Mouse (Mus musculus): Measurements from ENCODE around the gene Ophn1. TPM values are rescaled to one million over a fixed set of nuclear protein-coding genes. Genes with fewer than 3 reads are reported as not detected.

Ophn1 gene
- total and polyA plus RNA-seq, 3 experiments = not detected

DNA sequence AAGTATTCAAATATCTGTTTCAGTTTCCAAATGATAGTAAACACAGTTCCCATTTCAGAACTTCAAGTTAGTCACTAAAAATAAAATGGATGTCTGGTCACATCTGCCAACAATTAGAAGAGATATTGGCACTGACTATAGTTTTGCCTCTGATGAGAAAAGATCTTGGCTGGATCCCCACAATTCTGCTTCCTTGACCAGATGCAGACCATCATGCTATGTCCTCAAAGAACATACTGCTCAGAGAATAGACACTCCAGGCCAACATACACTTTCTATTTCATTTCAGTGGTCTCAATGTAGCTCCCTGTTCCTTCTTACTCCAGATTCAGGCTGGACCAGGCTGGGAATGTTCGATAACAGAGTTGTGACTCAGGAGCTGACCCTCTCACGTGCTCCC lies 375.5 kb downstream of the Ophn1 start:
- Histone ChIP-seq H3K27me3 (ENCODE audit: control insufficient read depth in 1 of 2, insufficient read depth in 2 of 2, low read length in 2 of 2) (no peaks in the 10 kb centered on the region), H3K9me3 (replicated peaks; ENCODE audit: insufficient read depth, low read length) (no peaks in the 10 kb centered on the region), H3K4me1 (ENCODE audit: control insufficient read depth in 1 of 2, insufficient read depth in 2 of 2, low read length in 2 of 2) (no peaks in the 10 kb centered on the region), H3K9ac (ENCODE audit: control insufficient read depth, low read depth, low read length, poor library complexity, severe bottlenecking) (no peak overlapping the region), H3K36me3 (ENCODE audit: control insufficient read depth in 1 of 2, insufficient read depth in 2 of 2, low read length in 2 of 2) (no peaks in the 10 kb centered on the region), H3K79me2 (ENCODE audit: control insufficient read depth, insufficient read depth, low read length, poor library complexity) (no peaks in the 10 kb centered on the region), H3K4me3 (ENCODE audit: control insufficient read depth in 1 of 2, insufficient read depth in 1 of 2, low read depth in 2 of 2, low read length in 2 of 2) (no peak overlapping the region), H3K27ac (ENCODE audit: control insufficient read depth, low read depth, low read length) (no peak overlapping the region)
- no peak for DNase-seq (ENCODE audit: low read depth, low spot score)
- TF ChIP-seq SIN3A (IDR thresholded peaks at IDR 0.05; ENCODE audit: low read length) = no peak
- no peak for TF ChIP-seq POLR2AphosphoS2 (IDR thresholded peaks at IDR 0.05; ENCODE audit: low read length)
- no peak for TF ChIP-seq GATA1 (IDR thresholded peaks at IDR 0.05; ENCODE audit: low read depth, low read length)
- no peak for TF ChIP-seq ZMIZ1 (IDR thresholded peaks at IDR 0.05; ENCODE audit: low read depth, low read length)
- TF ChIP-seq HCFC1 (IDR thresholded peaks at IDR 0.05; ENCODE audit: low read depth, low read length) = no peak

DNA sequence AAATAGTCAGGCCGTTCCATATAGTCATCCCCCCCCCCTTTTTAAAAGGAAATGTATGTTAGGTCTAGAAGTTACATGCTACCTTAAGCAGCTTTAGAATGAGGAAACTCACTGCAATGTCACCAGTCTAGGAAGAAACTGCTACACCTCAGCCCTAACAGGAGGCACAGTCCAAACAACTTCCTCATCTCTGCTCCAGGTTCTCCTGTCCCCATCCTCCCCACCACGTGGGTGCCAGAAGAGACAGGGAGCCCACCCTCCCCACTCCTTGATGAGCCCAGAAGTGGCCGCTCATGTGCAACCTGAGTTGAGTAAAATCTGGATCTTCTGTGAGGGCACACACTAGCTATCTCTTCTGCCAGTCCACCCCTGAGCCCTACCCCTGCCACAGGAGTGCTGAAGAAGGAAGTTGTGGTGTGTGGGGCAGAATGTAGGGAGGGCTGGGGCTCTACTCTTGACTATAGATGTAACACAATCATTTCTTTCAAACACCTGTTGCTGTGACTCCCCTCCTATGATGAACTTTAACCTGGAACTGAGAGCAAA lies 376.4 kb downstream of the Ophn1 start:
- Histone ChIP-seq H3K27ac (ENCODE audit: control insufficient read depth, low read depth, low read length) (no peak overlapping the region), H3K79me2 (ENCODE audit: control insufficient read depth, insufficient read depth, low read length, poor library complexity) (no peaks in the 10 kb centered on the region), H3K4me3 (ENCODE audit: control insufficient read depth in 1 of 2, insufficient read depth in 1 of 2, low read depth in 2 of 2, low read length in 2 of 2) (no peak overlapping the region), H3K9me3 (replicated peaks; ENCODE audit: insufficient read depth, low read length) (no peaks in the 10 kb centered on the region), H3K4me1 (ENCODE audit: control insufficient read depth in 1 of 2, insufficient read depth in 2 of 2, low read length in 2 of 2) (no peaks in the 10 kb centered on the region), H3K36me3 (ENCODE audit: control insufficient read depth in 1 of 2, insufficient read depth in 2 of 2, low read length in 2 of 2) (no peaks in the 10 kb centered on the region), H3K27me3 (ENCODE audit: control insufficient read depth in 1 of 2, insufficient read depth in 2 of 2, low read length in 2 of 2) (no peaks in the 10 kb centered on the region), H3K9ac (ENCODE audit: control insufficient read depth, low read depth, low read length, poor library complexity, severe bottlenecking) (no peak overlapping the region)
- TF ChIP-seq POLR2A (IDR thresholded peaks at IDR 0.05; ENCODE audit: control insufficient read depth in 1 of 2, insufficient read depth in 1 of 2, low read depth in 1 of 2, low read length in 2 of 2, poor library complexity in 1 of 2) = no peak
- no peak for TF ChIP-seq MAFK (IDR thresholded peaks at IDR 0.05; ENCODE audit: borderline replicate concordance, low read depth, low read length)
- no peak for DNase-seq (ENCODE audit: low read depth, low spot score)

Other genes with a start within 250 kb of the Ophn1 start
- gene Yipf6, start 45.3 kb upstream of the Ophn1 start, total RNA-seq (2012; rRNA removed) = 15.3 and 19.0 TPM in 2 replicates
- 10 to 100 TPM in 1 of 2 experiments, not detected in 1; 20.2 TPM for gene Yipf6, start 45.3 kb upstream of the Ophn1 start, polyA plus RNA-seq (2012; ENCODE audit: insufficient read depth in 1 of 2, insufficient read length in 2 of 2, low read depth in 1 of 2, low replicate concordance in 2 of 2, missing spikeins in 1 of 2)
- gene Stard8, start 112.2 kb upstream of the Ophn1 start, total RNA-seq (2012; rRNA removed) = 0.39 and 0.49 TPM in 2 replicates
- gene Stard8, start 112.2 kb upstream of the Ophn1 start, polyA plus RNA-seq (2012; ENCODE audit: insufficient read depth in 1 of 2, insufficient read length in 2 of 2, low read depth in 1 of 2, low replicate concordance in 2 of 2, missing spikeins in 1 of 2) = 1 to 10 TPM in 1 of 2 experiments, not detected in 1; 2.3 TPM
- 6.0 and 8.3 TPM in 2 replicates for gene Efnb1, start 245.1 kb upstream of the Ophn1 start, total RNA-seq (2012; rRNA removed)
- gene Efnb1, start 245.1 kb upstream of the Ophn1 start, polyA plus RNA-seq (2012; ENCODE audit: insufficient read depth in 1 of 2, insufficient read length in 2 of 2, low read depth in 1 of 2, low replicate concordance in 2 of 2, missing spikeins in 1 of 2) = 1 to 10 TPM in 1 of 2 experiments, not detected in 1; 8.2 TPM